Mouse (Mus musculus) liver, embryonic 16.5 days (tissue): Measurements from ENCODE around the gene Tas2r113. TPM values are rescaled to one million over a fixed set of nuclear protein-coding genes. Genes with fewer than 3 reads are reported as not detected.
"Not testable (repeated sequence)": the region's sequence is repeated elsewhere in the genome, so short reads cannot be mapped to it uniquely, and the experiment has no call there.

Experiments
- ATAC-seq: fragments of 200-750 bp; cut with Nextera tagmentation; 2 replicates; pipeline ENCODE4 v1.8.0; 2017; ENCODE audit warnings: low read depth, mild to moderate bottlenecking, moderate number of reproducible peaks, moderate library complexity
- H3K27ac ChIP-seq: fragments of 300-500 bp; sonication (generic); 2 replicates; pipeline ENCODE4 v1.5.1; 2014; ENCODE audit warnings: mild to moderate bottlenecking, low read length
- H3K27me3 ChIP-seq: fragments of 300-500 bp; sonication (generic); 2 replicates; pipeline ENCODE4 v1.6.1; 2014; ENCODE audit warnings: low read depth, low read length, mixed read lengths; ENCODE audit not compliant: control insufficient read depth, insufficient read depth
- H3K36me3 ChIP-seq: fragments of 300-500 bp; sonication (generic); 2 replicates; pipeline ENCODE4 v1.6.1; 2014; ENCODE audit warnings: mild to moderate bottlenecking; ENCODE audit not compliant: control insufficient read depth, insufficient read depth
- H3K4me1 ChIP-seq: fragments of 300-500 bp; sonication (generic); 2 replicates; pipeline ENCODE4 v1.6.1; 2014; ENCODE audit warnings: low read depth, low read length, mixed read lengths; ENCODE audit not compliant: control insufficient read depth
- H3K4me2 ChIP-seq: fragments of 300-500 bp; sonication (generic); 2 replicates; pipeline ENCODE4 v1.6.1; 2014; ENCODE audit warnings: low read depth, low read length, mixed read lengths
- H3K4me3 ChIP-seq: fragments of 300-500 bp; sonication (generic); 2 replicates; pipeline ENCODE4 v1.5.1; 2014; ENCODE audit warnings: low read depth, mild to moderate bottlenecking, low read length
- H3K9ac ChIP-seq: fragments of 300-500 bp; sonication (generic); 2 replicates; pipeline ENCODE4 v1.6.1; 2014; ENCODE audit warnings: low read depth, low read length
- H3K9me3 ChIP-seq: fragments of 300-500 bp; sonication (generic); replicated peaks from 2 replicates; pipeline ENCODE4 v1.6.1; 2016; ENCODE audit warnings: low read length; ENCODE audit not compliant: control insufficient read depth
- WGBS: fragments of 180-500 bp; shearing (Covaris S2); extraction: QIAGEN DNeasy Blood & Tissue Kit; methylation state at CpG from one replicate; pipeline ENCODE4 v1.1.7; 2014; ENCODE audit not compliant: insufficient replicate concordance; 5-methylcytosine and 5-hydroxymethylcytosine counted together
- polyA plus RNA-seq: library from polyadenylated mRNA; unstranded; fragments of >200 nt; fragmentation: Nextera tagmentation; extraction: Ambion mirVana; gene quantifications from 2 replicates; pipeline ENCODE4 v1.2.1, GENCODE M21; 2015

The Tas2r113 gene
- polyA plus RNA-seq, result not detected in 2 replicates

DNA sequence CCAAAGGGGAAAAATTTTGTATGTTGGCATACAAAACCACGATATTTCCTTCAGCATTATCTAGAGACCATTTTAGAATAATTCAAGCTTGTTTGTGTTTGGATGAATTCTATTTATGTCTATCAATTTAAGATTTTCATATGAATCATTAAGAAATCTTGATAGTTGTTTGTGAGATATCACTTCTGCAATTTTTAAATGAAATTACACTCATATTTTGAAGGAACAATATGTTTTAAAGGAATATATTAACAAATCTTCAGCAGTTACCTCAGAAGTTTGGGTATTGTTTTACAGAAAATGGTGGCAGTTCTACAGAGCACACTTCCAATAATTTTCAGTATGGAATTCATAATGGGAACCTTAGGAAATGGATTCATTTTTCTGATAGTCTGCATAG lies at the start of gene Tas2r113:
Gene Tas2r113 (plus strand): TSS at position 301 of the 400 bp plus-strand sequence.
- no peaks in the 10 kb centered on the region for H3K9me3 ChIP-seq
- H3K4me1 ChIP-seq, result no peaks in the 10 kb centered on the region
- H3K27me3 ChIP-seq, result no peaks in the 10 kb centered on the region
- no peaks in the 10 kb centered on the region for H3K36me3 ChIP-seq
- no peak within 1 kb of the TSS for H3K9ac ChIP-seq
- H3K4me2 ChIP-seq, result no peak within 1 kb of the TSS
- WGBS, result 46% methylated on average over 1 of the region's 1 CpGs
- H3K27ac ChIP-seq, result no peak within 1 kb of the TSS
- no peak within 1 kb of the TSS for H3K4me3 ChIP-seq
- no peak for ATAC-seq

DNA sequence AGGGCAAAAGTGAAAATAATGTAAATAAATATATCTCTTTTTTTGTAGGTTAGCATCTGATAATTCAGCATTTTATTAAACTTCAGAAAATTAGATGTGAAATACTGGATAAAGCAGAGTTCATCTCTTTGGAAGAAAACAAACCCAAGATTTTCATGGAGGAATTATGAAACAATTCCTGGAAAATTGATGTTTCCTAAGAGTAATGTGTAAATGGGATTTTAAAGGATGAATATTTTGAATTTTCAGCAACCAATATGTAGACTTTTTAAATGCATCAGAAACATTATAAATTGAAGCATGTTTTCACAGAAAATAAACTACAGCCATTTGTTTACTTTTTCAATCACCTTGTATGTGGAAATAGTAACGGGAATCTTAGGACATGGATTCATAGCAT lies 46.0 kb upstream of the Tas2r113 start, which contains the start of gene Tas2r123:
Gene Tas2r123 (plus strand): TSS at position 301 of the 400 bp plus-strand sequence.
- ATAC-seq, result no peak
- WGBS, result 48% methylated on average over 1 of the region's 1 CpGs
- Histone ChIP-seq H3K9me3 (no peaks in the 10 kb centered on the region), H3K27me3 (no peaks in the 10 kb centered on the region), H3K4me2 (no peak within 1 kb of the TSS), H3K27ac (no peak within 1 kb of the TSS), H3K9ac (no peak within 1 kb of the TSS), H3K36me3 (no peaks in the 10 kb centered on the region), H3K4me3 (no peak within 1 kb of the TSS), H3K4me1 (no peaks in the 10 kb centered on the region)

DNA sequence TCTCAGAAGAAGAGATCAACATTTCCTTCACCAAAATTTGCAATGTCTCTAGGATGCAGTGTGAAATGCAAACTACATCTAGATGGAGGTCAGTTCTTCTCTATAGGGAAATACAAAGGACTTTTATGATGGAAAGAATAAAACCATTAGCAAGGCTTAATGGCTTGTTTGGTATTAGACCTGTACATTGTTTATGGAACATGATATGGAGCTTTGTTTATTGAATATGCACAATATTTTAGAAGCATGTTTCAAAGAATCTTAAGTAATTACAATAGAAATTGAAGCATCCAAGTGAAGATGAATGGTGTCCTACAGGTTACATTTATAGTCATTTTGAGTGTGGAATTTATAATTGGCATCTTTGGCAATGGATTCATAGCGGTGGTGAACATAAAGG lies 37.7 kb upstream of the Tas2r113 start, which contains the start of gene Tas2r116:
Gene Tas2r116 (plus strand): TSS at position 301 of the 400 bp plus-strand sequence.
- Histone ChIP-seq H3K9ac (no peak within 1 kb of the TSS), H3K4me3 (no peak within 1 kb of the TSS), H3K36me3 (no peaks in the 10 kb centered on the region), H3K27me3 (no peaks in the 10 kb centered on the region), H3K27ac (no peak within 1 kb of the TSS), H3K4me2 (no peak within 1 kb of the TSS), H3K4me1 (no peaks in the 10 kb centered on the region), H3K9me3 (no peaks in the 10 kb centered on the region)
- WGBS, result 58% methylated on average over 1 of the region's 1 CpGs
- ATAC-seq, result no peak

DNA sequence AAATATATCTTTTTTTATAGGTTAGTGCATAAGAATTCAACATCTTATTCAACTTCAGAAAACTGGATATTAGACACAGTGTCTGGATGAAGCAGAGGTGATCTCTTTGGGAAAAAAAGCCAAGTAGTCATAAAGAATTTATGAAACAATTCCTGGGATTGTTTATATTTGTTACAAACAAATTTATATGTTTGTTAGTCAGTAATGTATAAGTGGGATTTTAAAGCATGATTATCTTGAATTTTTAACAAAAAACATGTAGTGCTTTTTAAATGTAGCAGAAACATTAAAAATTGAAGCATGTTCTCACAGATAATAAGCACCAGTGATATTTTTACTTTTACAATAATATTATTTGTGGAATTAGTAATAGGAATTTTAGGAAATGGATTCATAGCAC lies 25.1 kb upstream of the Tas2r113 start, which contains the start of gene Tas2r110:
Gene Tas2r110 (plus strand): TSS at position 301 of the 400 bp plus-strand sequence.
- H3K27me3 ChIP-seq, result no peaks in the 10 kb centered on the region
- no peaks in the 10 kb centered on the region for H3K9me3 ChIP-seq
- no peak within 1 kb of the TSS for H3K4me3 ChIP-seq
- H3K36me3 ChIP-seq, result no peaks in the 10 kb centered on the region
- no peak within 1 kb of the TSS for H3K4me2 ChIP-seq
- ATAC-seq, result no peak
- no peaks in the 10 kb centered on the region for H3K4me1 ChIP-seq
- H3K27ac ChIP-seq, result no peak within 1 kb of the TSS
- H3K9ac ChIP-seq, result no peak within 1 kb of the TSS

DNA sequence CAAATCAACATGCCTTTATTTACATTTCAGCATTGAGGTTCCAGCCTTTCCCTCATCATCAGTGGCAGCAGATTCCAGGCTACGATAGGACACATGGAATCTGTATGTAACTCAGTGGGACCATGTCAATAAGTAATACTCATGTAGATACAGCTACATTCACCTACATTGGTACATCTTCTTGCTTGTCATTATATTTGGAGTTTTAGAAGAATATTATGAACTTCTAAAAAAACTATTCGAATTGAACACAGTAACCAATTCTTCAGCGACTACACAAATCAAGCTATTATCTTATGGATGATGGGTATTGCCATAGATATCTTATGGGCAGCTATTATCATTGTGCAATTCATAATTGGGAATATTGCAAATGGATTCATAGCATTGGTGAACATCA lies 16.5 kb downstream of the Tas2r113 start, which contains the start of gene Tas2r125:
Gene Tas2r125 (plus strand): TSS at position 301 of the 400 bp plus-strand sequence.
- no peaks in the 10 kb centered on the region for H3K4me1 ChIP-seq
- no peak within 1 kb of the TSS for H3K27ac ChIP-seq
- no peaks in the 10 kb centered on the region for H3K36me3 ChIP-seq
- no peaks in the 10 kb centered on the region for H3K27me3 ChIP-seq
- WGBS, result 64% methylated on average over 3 of the region's 3 CpGs
- no peak within 1 kb of the TSS for H3K4me2 ChIP-seq
- no peak within 1 kb of the TSS for H3K4me3 ChIP-seq
- no peak for ATAC-seq
- H3K9me3 ChIP-seq, result no peaks in the 10 kb centered on the region
- no peak within 1 kb of the TSS for H3K9ac ChIP-seq

DNA sequence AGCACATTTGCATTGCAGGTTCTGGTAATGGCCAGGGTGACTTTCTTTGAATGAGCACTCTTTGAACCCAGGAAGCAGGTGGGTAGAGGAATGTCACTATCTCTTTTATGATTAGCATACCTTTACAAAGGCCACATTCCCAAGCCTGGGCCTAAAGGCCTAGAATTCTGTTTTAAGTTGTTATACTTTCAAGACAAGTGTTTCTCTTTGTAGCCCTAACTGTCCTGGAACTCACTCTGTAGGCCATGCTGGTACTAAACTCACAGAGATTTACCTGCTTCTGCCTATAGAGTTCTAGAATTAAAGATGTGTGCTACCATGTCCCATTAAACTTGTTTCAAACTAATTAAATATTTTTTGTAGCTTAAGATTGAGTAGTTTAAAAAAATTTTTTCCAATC lies 48.6 kb downstream of the Tas2r113 start:
- H3K4me2 ChIP-seq, ATAC-seq, H3K27ac ChIP-seq, H3K4me3 ChIP-seq, H3K9me3 ChIP-seq, H3K27me3 ChIP-seq, H3K4me1 ChIP-seq, H3K36me3 ChIP-seq, H3K9ac ChIP-seq: not testable (repeated sequence)

Other genes with a start within 250 kb of the Tas2r113 start
- gene A630073D07Rik, start 241.5 kb upstream of the Tas2r113 start, polyA plus RNA-seq, result not detected in 2 replicates
- not detected in 2 replicates for gene Tas2r120, start 236.1 kb upstream of the Tas2r113 start, polyA plus RNA-seq
- gene Tas2r121, start 192.0 kb upstream of the Tas2r113 start, polyA plus RNA-seq, result not detected in 2 replicates
- not detected in 2 replicates for gene Tas2r122, start 181.1 kb upstream of the Tas2r113 start, polyA plus RNA-seq
- gene Tas2r115, start 155.0 kb upstream of the Tas2r113 start, polyA plus RNA-seq, result not detected in 2 replicates
- not detected in 2 replicates for gene Tas2r124, start 138.3 kb upstream of the Tas2r113 start, polyA plus RNA-seq
- gene Tas2r102, start 130.9 kb upstream of the Tas2r113 start, polyA plus RNA-seq, result not detected in 2 replicates
- gene Tas2r136, start 114.8 kb upstream of the Tas2r113 start, polyA plus RNA-seq, result not detected in 2 replicates
- gene Tas2r117, start 90.2 kb upstream of the Tas2r113 start, polyA plus RNA-seq, result not detected in 2 replicates
- not detected in 2 replicates for gene Tas2r123, start 45.9 kb upstream of the Tas2r113 start, polyA plus RNA-seq
- gene Tas2r116, start 37.6 kb upstream of the Tas2r113 start, polyA plus RNA-seq, result not detected in 2 replicates
- gene Tas2r110, start 25.0 kb upstream of the Tas2r113 start, polyA plus RNA-seq, result not detected in 2 replicates
- gene Tas2r125, start 16.6 kb downstream of the Tas2r113 start, polyA plus RNA-seq, result not detected in 2 replicates
- gene Tas2r129, start 58.1 kb downstream of the Tas2r113 start, polyA plus RNA-seq, result not detected in 2 replicates
- not detected in 2 replicates for gene Tas2r131, start 64.9 kb downstream of the Tas2r113 start, polyA plus RNA-seq
- not detected in 2 replicates for gene Tas2r109, start 88.0 kb downstream of the Tas2r113 start, polyA plus RNA-seq
- gene Tas2r103, start 144.1 kb downstream of the Tas2r113 start, polyA plus RNA-seq, result not detected in 2 replicates
- gene Tas2r140, start 162.8 kb downstream of the Tas2r113 start, polyA plus RNA-seq, result not detected in 2 replicates
- 28.7 and 32.9 TPM in 2 replicates for gene Smim10l1, start 211.9 kb downstream of the Tas2r113 start, polyA plus RNA-seq